Mouse (Mus musculus): ENCODE results near the gene Mab21l3. TPM values are rescaled to one million over a fixed set of nuclear protein-coding genes. Genes with fewer than 3 reads are reported as not detected.

The Mab21l3 gene
- polyA plus RNA-seq, 1 experiment from 2014 or later, result 1.0 TPM

- H3K9me3 ChIP-seq (replicated peaks), result no peaks in the 10 kb centered on the region
- no peak overlapping the region for H3K27ac ChIP-seq
- H3K4me1 ChIP-seq, result peaks cover 26% of the 10 kb centered on the region
- WGBS, result 87% methylated on average over 15 of the region's 15 CpGs
- H3K27me3 ChIP-seq (ENCODE audit: low read depth, poor library complexity, severe bottlenecking), result peaks cover 4% of the 10 kb centered on the region
- H3K4me3 ChIP-seq, result no peak overlapping the region
- no peaks in the 10 kb centered on the region for H3K36me3 ChIP-seq
- DNase-seq (ENCODE audit: low spot score), result no peak
Observed at GRCm38 (mm10) chr3:101795387-101796039, 53.2 kb downstream of the Mab21l3 start.

- Histone ChIP-seq H3K27ac (no peak overlapping the region), H3K4me3 (no peak overlapping the region), H3K4me1 (peaks cover 19% of the 10 kb centered on the region), H3K36me3 (no peaks in the 10 kb centered on the region), H3K9me3 (replicated peaks) (no peaks in the 10 kb centered on the region), H3K27me3 (ENCODE audit: low read depth, poor library complexity, severe bottlenecking) (peaks cover 4% of the 10 kb centered on the region)
- WGBS, result 93% methylated on average over 9 of the region's 9 CpGs
- DNase-seq (ENCODE audit: low spot score), result no peak
Observed at GRCm38 (mm10) chr3:101794666-101795065, 54.1 kb downstream of the Mab21l3 start.

DNA sequence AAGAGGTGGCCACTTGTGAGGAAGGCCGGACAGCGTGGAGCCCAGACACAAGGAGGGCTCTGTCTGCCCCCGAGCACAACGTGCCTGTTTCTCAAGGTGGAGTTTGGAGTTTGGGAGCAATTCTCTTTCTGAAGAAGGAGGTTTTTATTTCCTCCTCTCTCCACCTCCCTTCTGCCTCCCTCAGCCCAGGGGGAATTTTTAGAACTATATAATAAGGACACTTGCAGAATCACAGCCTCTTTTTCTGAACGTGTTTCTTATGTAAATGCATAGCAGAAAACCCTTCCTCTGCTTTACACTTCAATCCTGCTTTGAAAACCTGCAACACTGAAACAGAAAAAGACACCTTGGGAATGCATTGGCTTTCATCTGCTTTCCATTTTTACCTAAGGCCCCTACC, 54.7 kb downstream of the Mab21l3 start:
- WGBS, result 85% methylated on average over 5 of the region's 5 CpGs

DNA sequence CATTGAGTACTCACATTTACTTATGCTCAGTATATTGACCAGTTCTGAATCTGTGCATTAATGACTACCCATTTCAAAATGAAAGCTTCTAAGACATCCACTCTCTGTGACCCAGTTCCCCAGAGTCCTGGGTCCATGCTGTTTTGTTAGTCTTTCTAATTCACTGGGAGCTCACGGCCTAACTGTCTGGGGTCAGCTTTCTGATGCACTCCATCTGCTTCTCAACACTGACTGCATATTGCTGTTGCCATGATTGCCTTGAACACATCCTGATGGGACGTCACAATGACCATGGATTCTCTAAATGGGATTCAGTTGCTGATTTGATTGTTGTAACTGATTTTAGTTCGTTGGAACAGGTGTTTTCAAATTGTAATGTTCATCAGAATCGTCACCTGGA, 56.6 kb downstream of the Mab21l3 start:
- DNase-seq (ENCODE audit: low spot score), result no peak
- 85% methylated on average over 4 of the region's 4 CpGs for WGBS
- no peak overlapping the region for H3K4me3 ChIP-seq
- peaks cover 5% of the 10 kb centered on the region; the same call in 1 of the 2 replicates for H3K4me1 ChIP-seq
- peaks cover under 1% of the 10 kb centered on the region for H3K27me3 ChIP-seq (ENCODE audit: low read depth, poor library complexity, severe bottlenecking)
- no peak overlapping the region for H3K27ac ChIP-seq
- H3K9me3 ChIP-seq (replicated peaks), result no peaks in the 10 kb centered on the region
- no peaks in the 10 kb centered on the region for H3K36me3 ChIP-seq

More for the DNA sequence above, 54.7 kb downstream of the Mab21l3 start:
- Histone ChIP-seq H3K27ac (no peak overlapping the region), H3K4me3 (no peak overlapping the region), H3K27me3 (ENCODE audit: low read depth, poor library complexity, severe bottlenecking) (peaks cover 4% of the 10 kb centered on the region), H3K36me3 (no peaks in the 10 kb centered on the region), H3K4me1 (peaks cover 14% of the 10 kb centered on the region; the same call in 1 of the 2 replicates), H3K9me3 (replicated peaks) (no peaks in the 10 kb centered on the region)
- no peak for DNase-seq (ENCODE audit: low spot score)

GRCm38 (mm10) chr3:101784768-101785424, 63.9 kb downstream of the Mab21l3 start:
- H3K27me3 ChIP-seq (ENCODE audit: low read depth, poor library complexity, severe bottlenecking), result no peaks in the 10 kb centered on the region
- DNase-seq (ENCODE audit: low spot score), result no peak
- no peaks in the 10 kb centered on the region for H3K9me3 ChIP-seq (replicated peaks)
- peaks cover 14% of the 10 kb centered on the region for H3K4me1 ChIP-seq
- H3K4me3 ChIP-seq, result no peak overlapping the region
- WGBS, result 47% methylated on average over 10 of the region's 10 CpGs
- H3K36me3 ChIP-seq, result no peaks in the 10 kb centered on the region
- no peak overlapping the region for H3K27ac ChIP-seq

- Histone ChIP-seq H3K4me1 (peaks cover 20% of the 10 kb centered on the region), H3K9me3 (replicated peaks) (no peaks in the 10 kb centered on the region), H3K27ac (no peak overlapping the region), H3K36me3 (no peaks in the 10 kb centered on the region), H3K4me3 (no peak overlapping the region), H3K27me3 (ENCODE audit: low read depth, poor library complexity, severe bottlenecking) (no peaks in the 10 kb centered on the region)
- no peak for DNase-seq (ENCODE audit: low spot score)
- 74% methylated on average over 2 of the region's 2 CpGs for WGBS
Observed at GRCm38 (mm10) chr3:101783793-101784192, 65.0 kb downstream of the Mab21l3 start.

GRCm38 (mm10) chr3:101780874-101781483, 67.8 kb downstream of the Mab21l3 start:
- H3K27ac ChIP-seq, result no peak overlapping the region
- 39% methylated on average over 6 of the region's 6 CpGs for WGBS
- H3K27me3 ChIP-seq (ENCODE audit: low read depth, poor library complexity, severe bottlenecking), result no peaks in the 10 kb centered on the region
- H3K4me3 ChIP-seq, result no peak overlapping the region
- no peaks in the 10 kb centered on the region for H3K9me3 ChIP-seq (replicated peaks)
- H3K36me3 ChIP-seq, result no peaks in the 10 kb centered on the region
- DNase-seq (ENCODE audit: low spot score), result no peak
- H3K4me1 ChIP-seq, result peaks cover 21% of the 10 kb centered on the region

GRCm38 (mm10) chr3:101778896-101779665, 69.7 kb downstream of the Mab21l3 start:
- H3K4me1 ChIP-seq, result peaks cover 21% of the 10 kb centered on the region
- H3K9me3 ChIP-seq (replicated peaks), result no peaks in the 10 kb centered on the region
- H3K36me3 ChIP-seq, result no peaks in the 10 kb centered on the region
- 74% methylated on average over 16 of the region's 16 CpGs for WGBS
- H3K27me3 ChIP-seq (ENCODE audit: low read depth, poor library complexity, severe bottlenecking), result no peaks in the 10 kb centered on the region
- DNase-seq (ENCODE audit: low spot score), result no peak
- no peak overlapping the region for H3K27ac ChIP-seq
- H3K4me3 ChIP-seq, result no peak overlapping the region

- no peaks in the 10 kb centered on the region for H3K27me3 ChIP-seq (ENCODE audit: low read depth, poor library complexity, severe bottlenecking)
- H3K4me3 ChIP-seq, result no peak overlapping the region
- no peaks in the 10 kb centered on the region for H3K9me3 ChIP-seq (replicated peaks)
- peaks cover 12% of the 10 kb centered on the region for H3K4me1 ChIP-seq
- no peaks in the 10 kb centered on the region for H3K36me3 ChIP-seq
- no peak for DNase-seq (ENCODE audit: low spot score)
- WGBS, result 93% methylated on average over 8 of the region's 8 CpGs
- H3K27ac ChIP-seq, result no peak overlapping the region
Observed at GRCm38 (mm10) chr3:101775732-101776131, 73.0 kb downstream of the Mab21l3 start.

DNA sequence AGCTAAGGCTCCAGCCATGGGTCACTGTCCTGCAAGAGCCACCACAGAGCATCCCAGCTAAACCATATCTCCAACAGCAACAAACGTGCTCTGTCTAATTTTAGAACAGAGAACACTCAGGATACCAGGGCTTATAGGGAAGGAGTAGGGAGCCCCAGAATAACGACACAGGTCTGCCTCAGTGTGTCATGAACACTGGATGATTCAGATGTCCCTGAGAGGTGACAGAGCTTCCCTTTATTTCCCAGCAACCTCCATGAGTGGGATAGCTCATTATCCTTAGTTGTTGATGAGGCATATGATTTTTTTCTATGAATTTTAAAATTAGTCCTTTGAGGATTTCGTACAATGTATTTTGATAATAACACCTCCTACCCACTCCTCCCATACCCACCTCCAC, 78.2 kb downstream of the Mab21l3 start:
- Histone ChIP-seq H3K36me3 (no peaks in the 10 kb centered on the region), H3K27me3 (ENCODE audit: low read depth, poor library complexity, severe bottlenecking) (no peaks in the 10 kb centered on the region), H3K9me3 (replicated peaks) (no peaks in the 10 kb centered on the region), H3K4me1 (no peaks in the 10 kb centered on the region), H3K27ac (no peak overlapping the region), H3K4me3 (no peak overlapping the region)
- WGBS, result 82% methylated on average over 3 of the region's 3 CpGs
- DNase-seq (ENCODE audit: low spot score), result no peak

DNA sequence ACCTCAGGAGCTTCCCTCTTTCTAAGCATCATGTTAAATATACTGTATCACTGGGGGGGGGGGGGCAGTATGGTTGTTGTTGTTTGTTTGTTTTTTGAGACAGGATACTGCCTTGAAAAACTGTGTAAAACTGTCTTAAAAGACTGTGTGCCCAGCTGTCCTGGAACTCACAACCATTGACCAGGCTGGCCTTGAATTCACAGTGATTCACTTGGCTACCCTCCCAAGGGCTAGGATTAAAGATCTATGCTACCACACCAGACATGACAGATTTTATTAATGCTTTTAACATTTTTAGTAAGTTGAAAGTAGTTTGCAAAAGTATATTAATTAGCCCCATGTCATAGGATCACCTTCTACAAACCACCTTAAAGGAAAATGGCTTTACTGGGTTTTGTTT, 85.2 kb downstream of the Mab21l3 start:
- Histone ChIP-seq H3K27me3 (ENCODE audit: low read depth, poor library complexity, severe bottlenecking) (no peaks in the 10 kb centered on the region), H3K4me3 (no peak overlapping the region), H3K36me3 (no peaks in the 10 kb centered on the region), H3K4me1 (no peaks in the 10 kb centered on the region), H3K27ac (no peak overlapping the region), H3K9me3 (replicated peaks) (no peaks in the 10 kb centered on the region)
- no peak for DNase-seq (ENCODE audit: low spot score)
